Comparison of ENCODE assay signal across 20 mouse cellular contexts in genomic region chr16:74048980-74049379, GRCm38 (mm10).
"Had no signal": no experiment of that assay in that cellular context is flagged by ENCODE, and none has a peak within 500 bp of the region (broad histone marks: within the 10 kb centered on the region; RNA-seq: fewer than 3 reads in every experiment).

No protein-coding gene starts in this region.

- H3K4me1 ChIP-seq: megakaryocyte, embryonic 14.5 days; neural tube, embryonic 12.5 days had no signal

- H3K36me3 ChIP-seq: neural tube, embryonic 12.5 days had no signal

- DNase-seq: kidney, postnatal 10 days; kidney, postnatal 36 days; layer of hippocampus, postnatal 36 days; liver, postnatal 0 days; lung, embryonic 14.5 days; lung, postnatal 36 days; midbrain, embryonic 14.5 days; right cerebral cortex, postnatal 14 days; right cerebral cortex, postnatal 4 days; thymus, adult 2 months; thymus, postnatal 14 days; thymus, postnatal 4 days had no signal

- ATAC-seq: liver, postnatal 0 days; lung, postnatal 0 days had no signal

- H3K9me3 ChIP-seq: kidney, embryonic 15.5 days; neural tube, embryonic 12.5 days had no signal

- H3K27ac ChIP-seq: kidney, embryonic 15.5 days; left cerebral cortex, adult 2 months; liver, embryonic 14.5 days; neural tube, embryonic 12.5 days; stomach, postnatal 0 days had no signal

- H3K9ac ChIP-seq: kidney, embryonic 15.5 days; liver, embryonic 14.5 days; liver, postnatal 0 days; lung, embryonic 14.5 days; neural tube, embryonic 12.5 days had no signal

- H3K4me3 ChIP-seq: kidney, embryonic 15.5 days; left cerebral cortex, adult 2 months; megakaryocyte, embryonic 14.5 days; neural tube, embryonic 12.5 days had no signal

- H3K4me2 ChIP-seq: kidney, embryonic 15.5 days; lung, embryonic 14.5 days; midbrain, embryonic 11.5 days; neural tube, embryonic 12.5 days had no signal

- H3K27me3 ChIP-seq: kidney, embryonic 15.5 days; megakaryocyte, embryonic 14.5 days; neural tube, embryonic 12.5 days had no signal
